Mouse (Mus musculus): ENCODE measurements around the gene Meox2. TPM values are rescaled to one million over a fixed set of nuclear protein-coding genes. Genes with fewer than 3 reads are reported as not detected.

Gene Meox2
- 1.5 and 1.6 TPM in 2 replicates for polyA plus RNA-seq (2012; rRNA removed)

GRCm38 (mm10) chr12:37108390-37108738, at the start of gene Meox2:
Gene Meox2 (plus strand): TSS chr12:37108540.

Other genes starting within 250 kb of the Meox2 start
- 1.2 and 1.5 TPM in 2 replicates for gene Agmo, start 133.1 kb downstream of the Meox2 start, polyA plus RNA-seq (2012; rRNA removed)

All from ovary, adult 2 months (tissue).